Mouse (Mus musculus) macrophage (primary cell): Measurements from ENCODE around the gene Mllt6. TPM values are rescaled to one million over a fixed set of nuclear protein-coding genes. Genes with fewer than 3 reads are reported as not detected.

Experiments
- H3K27ac ChIP-seq: fragments of 350-480 bp; formaldehyde crosslinking; 2 replicates; pipeline ENCODE4 v1.9.0; 2021
- H3K36me3 ChIP-seq: fragments of 350-480 bp; formaldehyde crosslinking; 2 replicates; pipeline ENCODE4 v1.9.0; 2021; ENCODE audit errors: inconsistent target
- H3K4me3 ChIP-seq: fragments of 350-480 bp; formaldehyde crosslinking; 2 replicates; pipeline ENCODE4 v1.9.0; 2021; ENCODE audit errors: inconsistent target
- H3K79me2 ChIP-seq: fragments of 350-480 bp; formaldehyde crosslinking; 2 replicates; pipeline ENCODE4 v1.9.0; 2021; ENCODE audit errors: inconsistent target
- WGBS: methylation state at CpG from one replicate; pipeline ENCODE4 v1.1.7; 2026; ENCODE audit warnings: inconsistent platforms; ENCODE audit not compliant: missing documents; 5-methylcytosine and 5-hydroxymethylcytosine counted together
- polyA plus RNA-seq: library from polyadenylated mRNA; stranded (reverse); fragments of 250-400 nt; gene quantifications from 3 replicates; pipeline ENCODE4 v1.2.4, GENCODE M21; 2018; ENCODE audit warnings: inconsistent platforms

Mllt6 gene
- polyA plus RNA-seq, 1 experiment from 2014 or later = 10.1 TPM

GRCm38 (mm10) chr11:97684766-97685165 is 21.6 kb downstream of the Mllt6 start:
- Histone ChIP-seq H3K36me3 (peaks cover 16% of the 10 kb centered on the region; the same call in 1 of the 2 replicates), H3K4me3 (no peak overlapping the region)
- WGBS = 69% methylated on average over 7 of the region's 7 CpGs

GRCm38 (mm10) chr11:97685613-97686321 is 22.6 kb downstream of the Mllt6 start, which contains the start of gene Cisd3:
Gene Cisd3 (plus strand): TSS chr11:97685826.
- Histone ChIP-seq H3K27ac (peak within 1 kb of the TSS; percentile 25; the same call in 1 of the 2 replicates), H3K36me3 (peaks cover 10% of the 10 kb centered on the region; the same call in 1 of the 2 replicates), H3K4me3 (peak within 1 kb of the TSS; percentile 22; the same call in 1 of the 2 replicates), H3K79me2 (no peaks in the 10 kb centered on the region)
- WGBS = under 1% methylated on average over 33 of the region's 43 CpGs

More at GRCm38 (mm10) chr11:97684766-97685165, 21.6 kb downstream of the Mllt6 start:
- Histone ChIP-seq H3K79me2 (no peaks in the 10 kb centered on the region), H3K27ac (peak overlapping the region; percentile 25; the same call in 1 of the 2 replicates)

- WGBS = 86% methylated on average over 10 of the region's 11 CpGs
- Histone ChIP-seq H3K79me2 (no peaks in the 10 kb centered on the region), H3K36me3 (peaks cover 13% of the 10 kb centered on the region; the same call in 1 of the 2 replicates), H3K27ac (no peak overlapping the region), H3K4me3 (peak overlapping the region; percentile 22; the same call in 1 of the 2 replicates)
Measured at GRCm38 (mm10) chr11:97686322-97686908, 23.2 kb downstream of the Mllt6 start.

- no peak overlapping the region for H3K27ac ChIP-seq
- H3K36me3 ChIP-seq = peaks cover 11% of the 10 kb centered on the region; the same call in 1 of the 2 replicates
- no peaks in the 10 kb centered on the region for H3K79me2 ChIP-seq
- H3K4me3 ChIP-seq = no peak overlapping the region
- WGBS = 100% methylated on average over 3 of the region's 3 CpGs
Measured at GRCm38 (mm10) chr11:97687061-97687460, 23.8 kb downstream of the Mllt6 start.

- WGBS = 20% methylated on average over 10 of the region's 10 CpGs
- Histone ChIP-seq H3K79me2 (no peaks in the 10 kb centered on the region), H3K36me3 (peaks cover 11% of the 10 kb centered on the region; the same call in 1 of the 2 replicates), H3K4me3 (no peak overlapping the region), H3K27ac (no peak overlapping the region)
Measured at GRCm38 (mm10) chr11:97689861-97690260, 26.6 kb downstream of the Mllt6 start.

- no peaks in the 10 kb centered on the region for H3K79me2 ChIP-seq
- H3K4me3 ChIP-seq = no peak overlapping the region
- H3K36me3 ChIP-seq = peaks cover 11% of the 10 kb centered on the region; the same call in 1 of the 2 replicates
- 96% methylated on average over 4 of the region's 4 CpGs for WGBS
- H3K27ac ChIP-seq = no peak overlapping the region
Measured at GRCm38 (mm10) chr11:97694435-97694834, 31.2 kb downstream of the Mllt6 start.

GRCm38 (mm10) chr11:97694921-97695711 is 31.9 kb downstream of the Mllt6 start:
- H3K79me2 ChIP-seq = no peaks in the 10 kb centered on the region
- H3K4me3 ChIP-seq = no peak overlapping the region
- peaks cover 11% of the 10 kb centered on the region; the same call in 1 of the 2 replicates for H3K36me3 ChIP-seq
- no peak overlapping the region for H3K27ac ChIP-seq
- 96% methylated on average over 17 of the region's 17 CpGs for WGBS

GRCm38 (mm10) chr11:97695712-97696401 is 32.6 kb downstream of the Mllt6 start:
- H3K79me2 ChIP-seq = no peaks in the 10 kb centered on the region
- H3K27ac ChIP-seq = no peak overlapping the region
- 90% methylated on average over 9 of the region's 9 CpGs for WGBS
- peaks cover 7% of the 10 kb centered on the region; the same call in 1 of the 2 replicates for H3K36me3 ChIP-seq
- no peak overlapping the region for H3K4me3 ChIP-seq

GRCm38 (mm10) chr11:97696669-97697068 is 33.5 kb downstream of the Mllt6 start:
- WGBS = 96% methylated on average over 6 of the region's 8 CpGs
- no peak overlapping the region for H3K27ac ChIP-seq

GRCm38 (mm10) chr11:97697199-97697890 is 34.1 kb downstream of the Mllt6 start:
- no peak overlapping the region for H3K27ac ChIP-seq
- no peak overlapping the region for H3K4me3 ChIP-seq
- 86% methylated on average over 8 of the region's 11 CpGs for WGBS
- no peaks in the 10 kb centered on the region for H3K36me3 ChIP-seq
- H3K79me2 ChIP-seq = no peaks in the 10 kb centered on the region

More at GRCm38 (mm10) chr11:97696669-97697068, 33.5 kb downstream of the Mllt6 start:
- Histone ChIP-seq H3K79me2 (no peaks in the 10 kb centered on the region), H3K4me3 (no peak overlapping the region), H3K36me3 (0 out of 2 replicates have a peak, but pooled peaks cover under 1% of the 10 kb centered on the region)

GRCm38 (mm10) chr11:97697891-97698529 is 34.8 kb downstream of the Mllt6 start:
- WGBS = 78% methylated on average over 11 of the region's 14 CpGs

GRCm38 (mm10) chr11:97698741-97699611 is 35.8 kb downstream of the Mllt6 start:
- Histone ChIP-seq H3K27ac (no peak overlapping the region), H3K36me3 (no peaks in the 10 kb centered on the region), H3K79me2 (peaks cover 7% of the 10 kb centered on the region), H3K4me3 (peak overlapping the region; percentile 46)
- WGBS = 1% methylated on average over 46 of the region's 63 CpGs

More at GRCm38 (mm10) chr11:97697891-97698529, 34.8 kb downstream of the Mllt6 start:
- H3K27ac ChIP-seq = no peak overlapping the region
- no peaks in the 10 kb centered on the region for H3K79me2 ChIP-seq
- H3K4me3 ChIP-seq = peak overlapping the region; percentile 46; the same call in 1 of the 2 replicates
- no peaks in the 10 kb centered on the region for H3K36me3 ChIP-seq
